Mouse (Mus musculus) embryonic stem cell, embryonic (primary cell): ENCODE measurements around the gene Aqr.

Experiments
- CTCF ChIA-PET, 4 experiments: fragments of 300-600 bp in 2 of 4; fragments of 350-600 bp in 2 of 4; sonication (Branson Sonifier 250); formaldehyde crosslinking; loops; one replicate each; lab custom pipeline; 2022; ENCODE audit warnings: inconsistent platforms in 2 of 4; lab: Charles Lee
- POLR2A ChIA-PET, 4 experiments: fragments of 300-600 bp in 2 of 4; fragments of 350-600 bp in 2 of 4; sonication (Branson Sonifier 250); formaldehyde crosslinking; loops; one replicate each; lab custom pipeline; 2022; ENCODE audit warnings: antibody characterized with exemption in 4 of 4, inconsistent platforms in 1 of 4; lab: Charles Lee

Gene Aqr

GRCm38 (mm10) chr2:114099109-114099508 is 87.7 kb downstream of the Aqr start:
- CTCF ChIA-PET = no interaction called here
- POLR2A ChIA-PET = no interaction called here

- ChIA-PET POLR2A (interaction anchor here in 1 of 4 experiments (0.6 to 1.7 kb wide), 2 partner anchors 249 to 715 kb away, joined by 3 to 4 read pairs; partner anchors contain the start of gene Arhgap11a), CTCF (no interaction called here)
Observed at GRCm38 (mm10) chr2:114097627-114098026, 89.2 kb downstream of the Aqr start.

GRCm38 (mm10) chr2:114096570-114096969 is 90.3 kb downstream of the Aqr start:
- POLR2A ChIA-PET = interaction anchor here in 3 of 4 experiments (0.5 to 1.7 kb wide), 5 partner anchors 18 to 248 kb away, joined by 3 to 4 read pairs (median 3); partner anchors contain the start of gene Arhgap11a (in 1 of the 3)
- CTCF ChIA-PET = no interaction called here

- ChIA-PET CTCF (interaction anchor here in 1 of 4 experiments (0.6 kb wide), 2 partner anchors 449 to 1833 kb away, joined by 3 to 4 read pairs; no protein-coding TSS in a partner anchor), POLR2A (interaction anchor here in 1 of 4 experiments (1.0 kb wide), 1 partner anchor 427 kb away, joined by 3 read pairs; no protein-coding TSS in a partner anchor)
Observed at GRCm38 (mm10) chr2:114095348-114095747, 91.5 kb downstream of the Aqr start.

GRCm38 (mm10) chr2:114094696-114095095 is 92.1 kb downstream of the Aqr start:
- ChIA-PET CTCF (interaction anchor here in 1 of 4 experiments (0.5 to 0.6 kb wide), 3 partner anchors 193 to 1834 kb away, joined by 3 to 4 read pairs (median 4); no protein-coding TSS in a partner anchor), POLR2A (interaction anchor here in 1 of 4 experiments (1.0 kb wide), 1 partner anchor 428 kb away, joined by 3 read pairs; no protein-coding TSS in a partner anchor)

- CTCF ChIA-PET = no interaction called here
- POLR2A ChIA-PET = no interaction called here
Observed at GRCm38 (mm10) chr2:114093577-114093976, 93.2 kb downstream of the Aqr start.

- ChIA-PET POLR2A (no interaction called here), CTCF (no interaction called here)
Observed at GRCm38 (mm10) chr2:114089862-114090261, 97.0 kb downstream of the Aqr start.

GRCm38 (mm10) chr2:114087271-114087670 is 99.6 kb downstream of the Aqr start:
- ChIA-PET POLR2A (no interaction called here), CTCF (no interaction called here)

- ChIA-PET POLR2A (interaction anchor here in 1 of 4 experiments (0.6 kb wide), 1 partner anchor 1692 kb away, joined by 4 read pairs; no protein-coding TSS in a partner anchor), CTCF (interaction anchor here in 2 of 4 experiments (0.6 to 0.7 kb wide), 2 partner anchors 158 to 224 kb away, joined by 3 to 5 read pairs; partner anchors contain the start of gene Arhgap11a (in 1 of the 2))
Observed at GRCm38 (mm10) chr2:114071876-114072275, 114.9 kb downstream of the Aqr start.

GRCm38 (mm10) chr2:114066226-114066625 is 120.6 kb downstream of the Aqr start:
- ChIA-PET POLR2A (no interaction called here), CTCF (no interaction called here)

GRCm38 (mm10) chr2:114064004-114064403 is 122.8 kb downstream of the Aqr start:
- ChIA-PET POLR2A (no interaction called here), CTCF (no interaction called here)

GRCm38 (mm10) chr2:114060071-114060591 is 126.7 kb downstream of the Aqr start:
- CTCF ChIA-PET = interaction anchor here in 3 of 4 experiments (0.5 to 0.7 kb wide), 3 partner anchors 53 to 1557 kb away, joined by 3 read pairs; no protein-coding TSS in a partner anchor
- POLR2A ChIA-PET = interaction anchor here in 2 of 4 experiments (1.0 to 1.4 kb wide), 3 partner anchors 82 to 212 kb away, joined by 3 to 7 read pairs (median 7); partner anchors contain the start of gene Arhgap11a (in 2 of the 2)

GRCm38 (mm10) chr2:114059608-114060007 is 127.2 kb downstream of the Aqr start:
- POLR2A ChIA-PET = interaction anchor here in 2 of 4 experiments (0.6 to 1.4 kb wide), 5 partner anchors 74 to 265 kb away, joined by 3 to 7 read pairs (median 3); partner anchors contain the start of gene Arhgap11a (in 2 of the 2)

GRCm38 (mm10) chr2:114058226-114058796 is 128.5 kb downstream of the Aqr start:
- ChIA-PET POLR2A (interaction anchor here in 2 of 4 experiments (0.5 to 1.2 kb wide), 2 partner anchors 46 to 591 kb away, joined by 3 to 4 read pairs; no protein-coding TSS in a partner anchor), CTCF (no interaction called here)

More at GRCm38 (mm10) chr2:114059608-114060007, 127.2 kb downstream of the Aqr start:
- CTCF ChIA-PET = interaction anchor here in 2 of 4 experiments (0.6 to 0.7 kb wide), 3 partner anchors 172 to 218 kb away, joined by 3 to 4 read pairs (median 3); no protein-coding TSS in a partner anchor

- CTCF ChIA-PET = no interaction called here
- POLR2A ChIA-PET = interaction anchor here in 3 of 4 experiments (0.6 to 1.2 kb wide), 4 partner anchors 45 to 209 kb away, joined by 3 to 9 read pairs (median 3); partner anchors contain the start of gene Arhgap11a (in 1 of the 3)
Observed at GRCm38 (mm10) chr2:114057303-114057853, 129.4 kb downstream of the Aqr start.

- CTCF ChIA-PET = no interaction called here
- POLR2A ChIA-PET = no interaction called here
Observed at GRCm38 (mm10) chr2:114054129-114054528, 132.7 kb downstream of the Aqr start.

GRCm38 (mm10) chr2:114052696-114053598 is 133.9 kb downstream of the Aqr start, which contains the start of gene Actc1:
Gene Actc1, minus strand, starts transcription at chr2:114053548.
- CTCF ChIA-PET = interaction anchor here in 2 of 4 experiments (0.5 to 0.6 kb wide), 3 partner anchors 208 to 1395 kb away, joined by 6 to 7 read pairs (median 6); no protein-coding TSS in a partner anchor
- POLR2A ChIA-PET = interaction anchor here in 1 of 4 experiments (0.6 to 1.1 kb wide), 3 partner anchors 10 to 205 kb away, joined by 3 to 4 read pairs (median 3); partner anchors contain the start of gene Arhgap11a

- CTCF ChIA-PET = interaction anchor here in 1 of 4 experiments (0.6 kb wide), 1 partner anchor 1298 kb away, joined by 6 read pairs; no protein-coding TSS in a partner anchor
- POLR2A ChIA-PET = interaction anchor here in 1 of 4 experiments (0.7 kb wide), 1 partner anchor 45 kb away, joined by 4 read pairs; no protein-coding TSS in a partner anchor
Observed at GRCm38 (mm10) chr2:114051871-114052241, 135.0 kb downstream of the Aqr start.
